Mouse (Mus musculus): Measurements from ENCODE around the gene Dhx29. TPM values are rescaled to one million over a fixed set of nuclear protein-coding genes. Genes with fewer than 3 reads are reported as not detected.

Dhx29 gene
- polyA plus RNA-seq, 1 experiment, result 7.0 TPM

GRCm38 (mm10) chr13:112925266-112925665, 2.0 kb upstream of the Dhx29 start:
- Histone ChIP-seq H3K4me3 (ENCODE audit: control insufficient read depth, low read depth, low read length) (peak overlapping the region; percentile 19), H3K36me3 (ENCODE audit: control insufficient read depth, insufficient read depth, low read length) (no peaks in the 10 kb centered on the region), H3K4me1 (ENCODE audit: control insufficient read depth, insufficient read depth, low read length) (no peaks in the 10 kb centered on the region; the same call in 1 of the 2 replicates), H3K27me3 (ENCODE audit: control insufficient read depth, insufficient read depth, low read length) (no peaks in the 10 kb centered on the region), H3K27ac (ENCODE audit: control insufficient read depth, insufficient read depth, low read depth, low read length) (no peak overlapping the region)
- no peak for TF ChIP-seq CTCF (IDR thresholded peaks at IDR 0.05; ENCODE audit: control insufficient read depth, insufficient read depth, insufficient replicate concordance, low read depth, low read length)
- TF ChIP-seq POLR2A (IDR thresholded peaks at IDR 0.05; ENCODE audit: control insufficient read depth, low read depth, low read length), result no peak

DNA sequence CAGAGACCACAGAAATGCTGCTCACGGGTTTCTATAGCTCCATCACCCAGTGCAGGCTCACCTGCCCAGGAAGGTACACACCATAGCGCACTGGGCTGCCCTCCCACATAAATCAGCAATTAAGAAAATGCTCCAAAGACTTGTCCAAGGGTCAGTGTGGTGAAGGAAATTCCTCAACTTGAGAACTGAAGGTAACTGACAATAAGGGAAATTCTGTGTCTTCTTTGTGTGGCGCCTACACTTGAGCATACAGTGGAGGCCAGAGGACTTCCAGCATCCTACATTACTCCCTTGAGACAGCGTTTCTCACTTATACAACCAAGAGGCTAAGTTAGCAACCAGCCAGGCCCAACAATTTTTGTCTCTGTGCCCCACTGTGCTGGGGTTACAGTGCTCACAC, 1.3 kb upstream of the Dhx29 start:
- no peak overlapping the region for H3K27ac ChIP-seq (ENCODE audit: control insufficient read depth, insufficient read depth, low read depth, low read length)
- H3K4me3 ChIP-seq (ENCODE audit: control insufficient read depth, low read depth, low read length), result peak overlapping the region; percentile 77
- no peaks in the 10 kb centered on the region; the same call in 1 of the 2 replicates for H3K4me1 ChIP-seq (ENCODE audit: control insufficient read depth, insufficient read depth, low read length)
- H3K27me3 ChIP-seq (ENCODE audit: control insufficient read depth, insufficient read depth, low read length), result no peaks in the 10 kb centered on the region
- no peak for TF ChIP-seq CTCF (IDR thresholded peaks at IDR 0.05; ENCODE audit: control insufficient read depth, insufficient read depth, insufficient replicate concordance, low read depth, low read length)
- TF ChIP-seq POLR2A (IDR thresholded peaks at IDR 0.05; ENCODE audit: control insufficient read depth, low read depth, low read length), result no peak
- no peaks in the 10 kb centered on the region for H3K36me3 ChIP-seq (ENCODE audit: control insufficient read depth, insufficient read depth, low read length)

- Histone ChIP-seq H3K4me3 (ENCODE audit: control insufficient read depth, low read depth, low read length) (peak overlapping the region; percentile 99), H3K27me3 (ENCODE audit: control insufficient read depth, insufficient read depth, low read length) (no peaks in the 10 kb centered on the region), H3K27ac (ENCODE audit: control insufficient read depth, insufficient read depth, low read depth, low read length) (peak overlapping the region; percentile 88), H3K36me3 (ENCODE audit: control insufficient read depth, insufficient read depth, low read length) (no peaks in the 10 kb centered on the region), H3K4me1 (ENCODE audit: control insufficient read depth, insufficient read depth, low read length) (no peaks in the 10 kb centered on the region; the same call in 1 of the 2 replicates)
- no peak for TF ChIP-seq CTCF (IDR thresholded peaks at IDR 0.05; ENCODE audit: control insufficient read depth, insufficient read depth, insufficient replicate concordance, low read depth, low read length)
- no peak for TF ChIP-seq POLR2A (IDR thresholded peaks at IDR 0.05; ENCODE audit: control insufficient read depth, low read depth, low read length)
These were observed 458 bp upstream of the Dhx29 start for GRCm38 (mm10) chr13:112926796-112927195.

DNA sequence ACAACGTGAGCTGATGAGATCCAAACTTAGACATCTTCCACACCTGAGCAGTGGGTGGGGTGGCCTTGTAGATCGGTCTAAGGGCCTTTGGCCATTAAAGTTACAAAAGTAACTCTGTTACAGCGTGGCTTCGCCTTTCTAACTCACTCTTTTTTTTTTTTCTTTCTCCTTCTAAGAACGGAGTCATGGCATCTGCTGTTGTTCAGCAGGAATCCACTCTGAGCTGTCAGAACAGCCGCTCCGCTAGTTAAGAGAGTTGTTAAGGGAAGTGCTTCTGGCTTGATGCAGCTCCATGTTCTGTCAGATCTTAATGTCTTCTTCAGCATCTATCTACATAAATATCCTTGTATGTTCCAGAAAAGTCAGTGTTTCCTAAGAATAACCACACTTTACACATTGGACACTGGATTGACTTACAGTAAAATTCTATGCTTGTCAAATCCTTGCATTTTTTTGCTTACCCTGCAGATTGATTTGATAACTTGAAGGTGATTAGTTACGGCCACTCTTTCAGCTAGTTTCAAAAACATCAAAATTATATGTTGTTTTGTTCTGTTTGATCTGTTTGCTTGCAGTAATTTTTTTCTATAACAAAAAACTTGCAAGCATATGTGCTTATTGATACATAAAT, 899 bp downstream of the Dhx29 start:
- Histone ChIP-seq H3K4me3 (ENCODE audit: control insufficient read depth, low read depth, low read length) (peak overlapping the region; percentile 99), H3K36me3 (ENCODE audit: control insufficient read depth, insufficient read depth, low read length) (no peaks in the 10 kb centered on the region), H3K4me1 (ENCODE audit: control insufficient read depth, insufficient read depth, low read length) (no peaks in the 10 kb centered on the region; the same call in 1 of the 2 replicates), H3K27ac (ENCODE audit: control insufficient read depth, insufficient read depth, low read depth, low read length) (peak overlapping the region; percentile 88), H3K27me3 (ENCODE audit: control insufficient read depth, insufficient read depth, low read length) (no peaks in the 10 kb centered on the region)
- TF ChIP-seq CTCF (IDR thresholded peaks at IDR 0.05; ENCODE audit: control insufficient read depth, insufficient read depth, insufficient replicate concordance, low read depth, low read length) (no peak), POLR2A (IDR thresholded peaks at IDR 0.05; ENCODE audit: control insufficient read depth, low read depth, low read length) (no peak)

- H3K36me3 ChIP-seq (ENCODE audit: control insufficient read depth, insufficient read depth, low read length), result no peaks in the 10 kb centered on the region; the same call in 1 of the 2 replicates
- TF ChIP-seq CTCF (IDR thresholded peaks at IDR 0.05; ENCODE audit: control insufficient read depth, insufficient read depth, insufficient replicate concordance, low read depth, low read length) (no peak), POLR2A (IDR thresholded peaks at IDR 0.05; ENCODE audit: control insufficient read depth, low read depth, low read length) (no peak)
These were observed 10.9 kb downstream of the Dhx29 start for GRCm38 (mm10) chr13:112938130-112938529.

GRCm38 (mm10) chr13:112941879-112942330, 14.7 kb downstream of the Dhx29 start:
- Histone ChIP-seq H3K4me1 (ENCODE audit: control insufficient read depth, insufficient read depth, low read length) (no peaks in the 10 kb centered on the region), H3K36me3 (ENCODE audit: control insufficient read depth, insufficient read depth, low read length) (no peaks in the 10 kb centered on the region; the same call in 1 of the 2 replicates), H3K27me3 (ENCODE audit: control insufficient read depth, insufficient read depth, low read length) (no peaks in the 10 kb centered on the region), H3K4me3 (ENCODE audit: control insufficient read depth, low read depth, low read length) (no peak overlapping the region), H3K27ac (ENCODE audit: control insufficient read depth, insufficient read depth, low read depth, low read length) (no peak overlapping the region)
- TF ChIP-seq POLR2A (IDR thresholded peaks at IDR 0.05; ENCODE audit: control insufficient read depth, low read depth, low read length) (no peak), CTCF (IDR thresholded peaks at IDR 0.05; ENCODE audit: control insufficient read depth, insufficient read depth, insufficient replicate concordance, low read depth, low read length) (no peak)

More at GRCm38 (mm10) chr13:112938130-112938529, 10.9 kb downstream of the Dhx29 start:
- Histone ChIP-seq H3K27ac (ENCODE audit: control insufficient read depth, insufficient read depth, low read depth, low read length) (no peak overlapping the region), H3K27me3 (ENCODE audit: control insufficient read depth, insufficient read depth, low read length) (no peaks in the 10 kb centered on the region), H3K4me3 (ENCODE audit: control insufficient read depth, low read depth, low read length) (no peak overlapping the region), H3K4me1 (ENCODE audit: control insufficient read depth, insufficient read depth, low read length) (no peaks in the 10 kb centered on the region)

- H3K4me3 ChIP-seq (ENCODE audit: control insufficient read depth, low read depth, low read length), result no peak overlapping the region
- H3K27me3 ChIP-seq (ENCODE audit: control insufficient read depth, insufficient read depth, low read length), result no peaks in the 10 kb centered on the region
- H3K36me3 ChIP-seq (ENCODE audit: control insufficient read depth, insufficient read depth, low read length), result no peaks in the 10 kb centered on the region; the same call in none of the 2 replicates
- H3K27ac ChIP-seq (ENCODE audit: control insufficient read depth, insufficient read depth, low read depth, low read length), result no peak overlapping the region
- no peak for TF ChIP-seq CTCF (IDR thresholded peaks at IDR 0.05; ENCODE audit: control insufficient read depth, insufficient read depth, insufficient replicate concordance, low read depth, low read length)
- no peak for TF ChIP-seq POLR2A (IDR thresholded peaks at IDR 0.05; ENCODE audit: control insufficient read depth, low read depth, low read length)
- H3K4me1 ChIP-seq (ENCODE audit: control insufficient read depth, insufficient read depth, low read length), result no peaks in the 10 kb centered on the region
These were observed 18.1 kb downstream of the Dhx29 start for GRCm38 (mm10) chr13:112945312-112945711.
